Mouse (Mus musculus) midbrain, embryonic 14.5 days (tissue): ENCODE measurements at regions not wholly inside any gene's neighbourhood (a gene's known extent, or its start where the extent isn't known, plus 50 kb on each side); places are given as distances from the start of the nearest gene placed in this dataset.
A peak's percentile ranks its signal among the peaks of the same experiment; 100 is the strongest.

Experiments used
- ATAC-seq: fragments of 200-750 bp; cut with Nextera tagmentation; 2 replicates; pipeline ENCODE4 v1.8.0; 2017; ENCODE audit warnings: moderate number of reproducible peaks, moderate library complexity; ENCODE audit not compliant: low FRiP score, low TSS enrichment
- DNase-seq: peaks from one replicate; pipeline ENCODE4 v3.0.0-alpha.2; 2015
- H3K27ac ChIP-seq: fragments of 300-500 bp; sonication (generic); replicated peaks from 2 replicates; pipeline ENCODE4 v1.5.1; 2014; ENCODE audit warnings: mild to moderate bottlenecking, low read depth, low read length, moderate library complexity
- H3K27me3 ChIP-seq: fragments of 300-500 bp; sonication (generic); 2 replicates; pipeline ENCODE4 v1.6.1; 2014; ENCODE audit warnings: low read length, control low read depth, mixed read lengths; ENCODE audit not compliant: control insufficient read depth, insufficient read depth
- H3K36me3 ChIP-seq: fragments of 300-500 bp; sonication (generic); 2 replicates; pipeline ENCODE4 v1.6.1; 2014; ENCODE audit warnings: low read length, control low read depth; ENCODE audit not compliant: control insufficient read depth, insufficient read depth
- H3K4me1 ChIP-seq: fragments of 300-500 bp; sonication (generic); 2 replicates; pipeline ENCODE4 v1.6.1; 2014; ENCODE audit warnings: mild to moderate bottlenecking, antibody characterized with exemption, low read length, control low read depth; ENCODE audit not compliant: control insufficient read depth, insufficient read depth
- H3K4me2 ChIP-seq: fragments of 300-500 bp; sonication (generic); 2 replicates; pipeline ENCODE4 v1.6.1; 2014; ENCODE audit warnings: mild to moderate bottlenecking, low read length, moderate library complexity
- H3K4me3 ChIP-seq: fragments of 300-500 bp; sonication (generic); replicated peaks from 2 replicates; pipeline ENCODE4 v1.5.1; 2014; ENCODE audit warnings: low read depth, low read length
- H3K9ac ChIP-seq: fragments of 300-500 bp; sonication (generic); replicated peaks from 2 replicates; pipeline ENCODE4 v1.6.1; 2014; ENCODE audit warnings: mild to moderate bottlenecking, low read length, moderate library complexity
- H3K9me3 ChIP-seq: fragments of 300-500 bp; sonication (generic); 2 replicates; pipeline ENCODE4 v1.6.1; 2016; ENCODE audit warnings: low read length, control low read depth, mixed read lengths; ENCODE audit not compliant: control insufficient read depth
- WGBS: fragments of 180-500 bp; shearing (Covaris S2); extraction: QIAGEN DNeasy Blood & Tissue Kit; methylation state at CpG from one replicate; pipeline ENCODE4 v1.1.7; 2014; 5-methylcytosine and 5-hydroxymethylcytosine counted together

GRCm38 (mm10) chr10:108051637-108052036 is 110.4 kb upstream of the Ppp1r12a start:
- 89% methylated on average over 1 of the region's 1 CpGs for WGBS
- no peaks in the 10 kb centered on the region for H3K36me3 ChIP-seq
- no peak overlapping the region for H3K27ac ChIP-seq
- no peak overlapping the region for H3K4me3 ChIP-seq
- DNase-seq (no peak), ATAC-seq (no peak)
- H3K27me3 ChIP-seq = no peaks in the 10 kb centered on the region
- no peak overlapping the region for H3K9ac ChIP-seq
- H3K4me1 ChIP-seq = no peaks in the 10 kb centered on the region
- no peak overlapping the region for H3K4me2 ChIP-seq
- H3K9me3 ChIP-seq = no peaks in the 10 kb centered on the region

- Histone ChIP-seq H3K4me2 (no peak overlapping the region), H3K27ac (no peak overlapping the region), H3K27me3 (no peaks in the 10 kb centered on the region), H3K4me3 (no peak overlapping the region), H3K9me3 (no peaks in the 10 kb centered on the region), H3K4me1 (no peaks in the 10 kb centered on the region), H3K36me3 (no peaks in the 10 kb centered on the region), H3K9ac (no peak overlapping the region)
- 88% methylated on average over 2 of the region's 2 CpGs for WGBS
- DNase-seq (no peak), ATAC-seq (no peak)
Measured at GRCm38 (mm10) chr10:108048426-108048825, 113.6 kb upstream of the Ppp1r12a start.

- DNase-seq (no peak), ATAC-seq (no peak)
- H3K27me3 ChIP-seq = no peaks in the 10 kb centered on the region
- H3K9me3 ChIP-seq = no peaks in the 10 kb centered on the region
- H3K27ac ChIP-seq = no peak overlapping the region
- no peaks in the 10 kb centered on the region for H3K36me3 ChIP-seq
- no peak overlapping the region for H3K9ac ChIP-seq
- 82% methylated on average over 2 of the region's 2 CpGs for WGBS
- no peaks in the 10 kb centered on the region for H3K4me1 ChIP-seq
- no peak overlapping the region for H3K4me2 ChIP-seq
- no peak overlapping the region for H3K4me3 ChIP-seq
Measured at GRCm38 (mm10) chr10:108043519-108043918, 118.5 kb upstream of the Ppp1r12a start.

DNA sequence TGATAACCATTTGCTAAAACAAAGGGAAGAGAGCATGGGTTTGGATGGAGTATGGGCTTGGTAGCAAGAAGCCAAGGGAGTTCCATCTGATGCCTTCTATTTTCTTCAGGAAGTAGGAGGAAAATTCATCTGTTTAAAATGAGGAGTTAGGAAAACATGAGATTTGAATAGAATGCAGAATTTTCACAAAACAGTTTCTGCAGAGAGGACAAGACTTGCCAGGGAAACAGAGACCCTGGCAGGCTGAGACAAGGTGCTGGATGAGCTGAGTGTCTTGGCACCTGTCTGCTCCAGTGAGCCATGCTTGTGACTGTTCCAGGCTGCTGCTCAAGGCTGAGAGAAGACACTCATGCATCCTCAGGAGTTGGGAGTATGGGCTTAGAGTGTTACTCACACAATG is 122.0 kb upstream of the Ppp1r12a start:
- no peak for ATAC-seq

DNA sequence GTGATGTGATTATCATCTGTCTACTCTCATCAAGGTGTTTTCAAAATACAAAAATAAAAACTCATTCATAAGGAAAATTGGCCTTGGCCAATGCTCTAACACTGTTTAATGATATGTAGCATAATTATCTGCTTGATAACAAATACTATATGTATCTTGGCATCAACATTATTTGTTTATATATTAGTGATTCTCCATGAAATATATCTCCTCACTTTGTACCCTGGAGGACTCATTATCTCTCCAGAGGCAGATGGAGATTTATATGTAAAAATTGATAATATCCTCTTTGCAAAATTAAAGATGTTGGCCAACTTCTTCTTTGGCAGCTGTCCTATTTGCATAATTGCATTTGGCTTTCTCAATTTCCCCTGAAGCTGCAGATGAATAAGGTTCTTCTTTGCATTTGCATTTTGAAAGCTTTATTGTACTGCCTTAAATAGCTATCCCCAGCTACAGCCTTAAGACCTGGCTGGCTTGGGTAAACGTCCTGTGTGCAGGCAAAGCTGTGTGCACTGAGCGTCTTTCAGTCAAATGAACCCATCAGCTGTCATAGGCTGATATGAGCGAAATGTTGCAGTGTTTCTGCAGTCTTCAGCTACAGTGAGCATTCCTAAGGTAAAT is 124.7 kb upstream of the Otogl start:
- peak; percentile 88 for ATAC-seq
- no peaks in the 10 kb centered on the region for H3K27me3 ChIP-seq
- peak; percentile 73 for DNase-seq
- H3K4me2 ChIP-seq = no peak overlapping the region
- 0 out of 2 replicates have a peak, but pooled peaks cover 6% of the 10 kb centered on the region for H3K4me1 ChIP-seq
- H3K36me3 ChIP-seq = no peaks in the 10 kb centered on the region
- H3K9ac ChIP-seq = no peak overlapping the region
- 23% methylated on average over 3 of the region's 3 CpGs for WGBS
- H3K4me3 ChIP-seq = no peak overlapping the region
- peak overlapping the region; percentile 66; the same call in 1 of the 2 replicates for H3K27ac ChIP-seq
- no peaks in the 10 kb centered on the region for H3K9me3 ChIP-seq

More for the DNA sequence above, 122.0 kb upstream of the Ppp1r12a start:
- Histone ChIP-seq H3K9me3 (no peaks in the 10 kb centered on the region), H3K9ac (no peak overlapping the region), H3K4me3 (no peak overlapping the region), H3K27ac (no peak overlapping the region), H3K27me3 (no peaks in the 10 kb centered on the region), H3K4me1 (0 out of 2 replicates have a peak, but pooled peaks cover 6% of the 10 kb centered on the region), H3K4me2 (no peak overlapping the region), H3K36me3 (no peaks in the 10 kb centered on the region)
- no peak for DNase-seq

GRCm38 (mm10) chr10:108034068-108034467 is 122.1 kb upstream of the Otogl start:
- ATAC-seq (no peak), DNase-seq (no peak)
- Histone ChIP-seq H3K9ac (no peak overlapping the region), H3K4me2 (no peak overlapping the region), H3K36me3 (no peaks in the 10 kb centered on the region), H3K4me3 (no peak overlapping the region), H3K27ac (no peak overlapping the region), H3K4me1 (0 out of 2 replicates have a peak, but pooled peaks cover 6% of the 10 kb centered on the region), H3K9me3 (no peaks in the 10 kb centered on the region), H3K27me3 (no peaks in the 10 kb centered on the region)
- 87% methylated on average over 3 of the region's 3 CpGs for WGBS

DNA sequence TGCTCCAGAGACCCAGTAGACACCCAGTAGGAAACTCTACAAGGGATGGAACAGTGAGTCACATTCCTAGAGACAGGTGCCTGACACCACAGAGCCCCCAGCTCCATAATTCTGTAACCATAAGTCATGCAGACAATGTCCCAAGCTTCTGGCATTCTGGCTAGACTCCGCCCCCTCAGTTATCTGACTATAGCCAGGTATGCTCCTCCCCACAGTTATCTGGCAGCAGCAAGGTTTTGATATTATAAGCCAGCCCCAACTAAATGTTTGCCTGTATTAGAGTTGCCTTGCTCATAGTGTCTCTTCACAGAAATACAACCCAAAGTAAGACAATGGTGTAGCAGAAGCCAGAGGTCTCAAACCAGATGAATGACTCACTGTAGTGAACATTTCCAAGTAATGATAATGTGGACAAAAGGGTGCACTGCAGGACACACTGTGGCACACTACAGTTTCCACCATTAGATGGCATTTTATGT is 121.4 kb upstream of the Otogl start:
- Histone ChIP-seq H3K36me3 (no peaks in the 10 kb centered on the region), H3K4me1 (0 out of 2 replicates have a peak, but pooled peaks cover 6% of the 10 kb centered on the region), H3K27ac (no peak overlapping the region), H3K4me3 (no peak overlapping the region), H3K4me2 (no peak overlapping the region), H3K9ac (no peak overlapping the region), H3K27me3 (no peaks in the 10 kb centered on the region), H3K9me3 (no peaks in the 10 kb centered on the region)
- DNase-seq = no peak
- ATAC-seq = no peak
- 92% methylated on average over 1 of the region's 1 CpGs for WGBS

DNA sequence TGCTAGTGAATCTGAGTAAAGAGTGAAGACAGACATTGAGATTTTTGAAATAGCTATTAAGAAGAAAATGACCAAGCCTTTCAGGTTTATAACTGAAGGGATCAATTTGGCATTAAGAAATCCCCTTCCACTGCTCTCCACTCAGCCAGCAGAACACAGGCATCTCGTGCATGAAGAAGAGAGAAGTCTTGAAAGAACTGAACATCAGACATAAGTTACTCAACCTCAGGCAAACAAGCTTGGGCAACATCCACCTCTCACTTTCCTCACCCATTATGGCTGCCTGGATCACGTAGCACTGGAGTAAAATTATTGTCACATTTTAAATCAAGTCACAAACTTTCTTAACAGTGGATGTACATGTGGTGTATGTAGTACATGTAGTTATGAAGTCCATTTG is 115.6 kb upstream of the Otogl start:
- Histone ChIP-seq H3K4me2 (no peak overlapping the region), H3K4me1 (no peaks in the 10 kb centered on the region), H3K9me3 (no peaks in the 10 kb centered on the region), H3K27me3 (no peaks in the 10 kb centered on the region), H3K4me3 (no peak overlapping the region), H3K9ac (no peak overlapping the region), H3K36me3 (no peaks in the 10 kb centered on the region), H3K27ac (no peak overlapping the region)
- DNase-seq = no peak
- ATAC-seq = no peak
- 76% methylated on average over 2 of the region's 2 CpGs for WGBS

GRCm38 (mm10) chr10:108024227-108024626 is 112.3 kb upstream of the Otogl start:
- no peak for DNase-seq
- Histone ChIP-seq H3K27ac (no peak overlapping the region), H3K9ac (no peak overlapping the region), H3K4me1 (no peaks in the 10 kb centered on the region), H3K36me3 (no peaks in the 10 kb centered on the region), H3K4me2 (no peak overlapping the region), H3K9me3 (no peaks in the 10 kb centered on the region), H3K4me3 (no peak overlapping the region), H3K27me3 (no peaks in the 10 kb centered on the region)
- WGBS = 92% methylated on average over 6 of the region's 6 CpGs
- no peak for ATAC-seq
